Mouse (Mus musculus) cerebellum, adult 9-11 months (tissue): ENCODE measurements at regions not wholly inside any gene's neighbourhood (a gene's known extent, or its start where the extent isn't known, plus 50 kb on each side); places are given as distances from the start of the nearest gene placed in this dataset.

ENCODE experiments used
- DNase-seq: peaks from one replicate; pipeline ENCODE4 v3.0.0; 2022

- DNase-seq, result no peak
These were observed 321.8 kb downstream of the Rnd3 start for GRCm38 (mm10) chr2:50827097-50827496.

DNA sequence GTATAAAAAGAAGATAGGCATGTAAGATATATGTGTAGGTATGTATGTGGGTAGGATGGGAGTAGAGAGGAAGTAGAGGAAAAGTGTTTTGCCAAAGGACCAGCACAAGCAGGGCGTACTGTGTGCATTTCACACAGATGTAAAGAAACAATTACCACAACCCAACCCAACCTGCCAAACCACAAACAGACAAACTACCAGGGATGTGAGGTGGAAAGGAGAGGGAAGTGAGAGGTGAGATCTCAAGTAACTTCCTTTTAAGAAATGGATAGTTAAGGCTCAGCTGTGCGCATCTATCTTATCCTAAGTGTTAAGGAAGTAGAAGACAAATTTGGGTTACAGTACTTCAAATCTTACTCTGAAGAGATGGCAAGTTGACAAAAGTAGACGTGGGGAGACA, 322.4 kb downstream of the Rnd3 start:
- DNase-seq, result no peak

GRCm38 (mm10) chr2:50825626-50826025, 323.3 kb downstream of the Rnd3 start:
- no peak for DNase-seq

DNA sequence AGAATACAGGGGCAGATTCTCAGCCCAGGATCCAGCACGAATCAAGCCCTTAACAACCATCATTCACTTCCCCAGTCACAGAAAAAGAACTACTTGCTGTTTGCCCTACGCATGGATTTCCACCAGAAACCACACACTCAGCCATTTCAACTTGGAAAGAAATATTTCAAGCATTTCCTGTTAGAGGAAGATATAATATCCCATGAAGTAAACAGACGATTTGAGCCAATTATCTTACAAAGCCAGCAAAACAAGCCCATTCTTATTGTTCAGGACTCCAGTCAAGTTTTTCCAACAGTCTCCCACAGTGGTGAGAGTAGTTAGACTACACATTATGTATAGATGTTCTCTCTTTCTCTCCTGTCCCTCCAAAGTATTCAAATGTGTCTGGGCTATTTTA, 324.1 kb downstream of the Rnd3 start:
- DNase-seq, result no peak

DNA sequence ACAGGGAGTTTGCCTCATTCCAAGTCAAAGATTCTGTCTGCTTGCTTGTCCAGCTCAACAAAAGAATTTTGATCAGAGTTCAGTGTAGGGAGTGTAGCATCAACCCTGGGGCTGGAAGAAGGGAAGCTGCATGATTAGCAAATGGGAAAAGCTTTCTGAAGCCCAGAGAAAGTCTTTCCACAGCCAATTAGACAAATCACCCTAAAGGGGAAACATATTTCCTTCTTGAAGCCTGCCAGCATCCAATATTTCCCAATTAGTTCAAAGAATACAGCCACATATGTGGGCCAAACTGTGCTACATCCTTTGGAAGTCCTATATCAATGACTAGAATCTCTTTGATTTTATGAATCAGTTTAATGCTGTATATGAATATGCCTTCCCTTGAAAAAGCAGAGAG, 326.2 kb downstream of the Rnd3 start:
- no peak for DNase-seq

DNA sequence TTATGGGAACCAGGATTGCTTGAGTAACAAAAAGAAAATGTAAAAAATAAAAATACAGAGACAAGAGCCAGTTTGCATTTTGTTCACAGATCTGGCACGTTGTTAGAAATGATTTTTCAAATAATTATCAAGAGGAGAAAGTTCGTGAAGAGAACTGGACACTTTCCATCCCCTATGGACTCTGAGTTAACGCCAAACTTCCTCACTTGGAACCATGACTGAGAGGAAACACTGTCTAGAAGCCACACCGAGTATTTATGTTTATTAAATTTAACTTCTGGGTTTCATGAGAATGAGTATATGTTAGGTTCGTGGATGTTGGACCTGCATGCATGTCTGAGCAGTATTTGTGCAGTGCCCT, 329.6 kb downstream of the Rnd3 start:
- no peak for DNase-seq

- no peak for DNase-seq
These were observed 330.2 kb downstream of the Rnd3 start for GRCm38 (mm10) chr2:50818557-50819304.

DNA sequence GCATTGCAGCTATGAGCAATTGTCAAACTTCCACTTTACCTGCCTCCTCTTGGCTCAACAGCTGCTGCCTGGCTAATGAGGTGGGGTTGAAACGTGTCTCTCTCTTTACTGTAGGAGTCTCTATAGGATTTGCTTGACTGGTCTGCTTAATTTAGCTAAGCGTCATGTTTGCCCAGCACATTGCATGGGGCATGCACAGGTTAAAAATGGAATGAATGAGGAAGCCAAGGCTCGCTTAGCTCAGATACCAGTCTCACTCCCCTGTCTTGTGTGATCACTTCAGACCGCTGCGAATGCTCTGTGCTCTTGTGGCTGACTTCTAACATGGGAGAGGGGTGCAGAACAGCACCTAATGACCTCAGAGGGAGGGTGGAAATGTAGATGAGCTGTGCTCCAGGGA, 332.5 kb downstream of the Rnd3 start:
- DNase-seq, result no peak

- no peak for DNase-seq
These were observed 333.4 kb downstream of the Rnd3 start for GRCm38 (mm10) chr2:50815541-50815940.

DNA sequence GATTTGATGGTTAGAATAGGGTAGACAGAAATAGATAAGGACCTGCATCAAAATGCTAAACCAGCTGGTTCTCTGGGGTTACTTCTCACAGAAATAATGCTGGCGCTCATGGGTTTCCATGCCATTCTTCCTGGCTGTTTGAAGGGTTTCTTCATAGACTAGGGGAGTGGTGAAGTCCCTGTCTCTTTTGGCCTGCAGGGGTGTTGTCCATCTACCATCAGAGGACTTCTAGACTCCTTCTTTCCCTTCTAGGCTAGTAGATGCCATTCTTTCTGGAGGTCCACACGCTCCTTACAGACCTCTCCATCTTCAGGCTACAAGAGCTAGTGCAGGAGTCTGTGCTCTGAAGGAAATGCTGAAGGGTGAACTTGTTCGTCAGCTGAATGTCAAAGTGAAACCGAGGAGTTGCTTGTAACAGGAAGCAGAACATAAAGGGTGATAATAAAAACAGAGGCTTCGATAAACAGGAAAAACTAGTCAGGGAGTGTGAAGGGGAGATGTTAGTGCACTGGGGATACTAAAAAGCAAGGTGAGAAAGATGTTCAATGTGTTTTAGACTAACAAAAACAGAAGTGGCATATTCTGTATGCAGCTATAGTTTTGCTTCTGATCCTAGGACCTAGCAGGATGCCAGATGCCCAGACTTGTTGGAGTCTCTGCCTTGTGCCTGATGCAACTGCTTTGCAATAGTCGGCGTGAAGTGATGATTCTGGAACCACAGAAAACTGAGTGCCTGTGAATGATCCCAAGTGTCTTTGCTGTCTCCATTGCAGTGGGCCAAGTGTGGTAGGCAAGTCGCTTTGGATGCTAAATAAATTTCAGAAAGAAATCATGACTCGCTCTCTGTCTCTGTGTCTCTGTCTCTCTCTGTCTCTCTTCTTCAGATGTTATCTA, 335.1 kb downstream of the Rnd3 start:
- DNase-seq, result no peak

GRCm38 (mm10) chr2:50812296-50812695, 336.6 kb downstream of the Rnd3 start:
- DNase-seq, result no peak

DNA sequence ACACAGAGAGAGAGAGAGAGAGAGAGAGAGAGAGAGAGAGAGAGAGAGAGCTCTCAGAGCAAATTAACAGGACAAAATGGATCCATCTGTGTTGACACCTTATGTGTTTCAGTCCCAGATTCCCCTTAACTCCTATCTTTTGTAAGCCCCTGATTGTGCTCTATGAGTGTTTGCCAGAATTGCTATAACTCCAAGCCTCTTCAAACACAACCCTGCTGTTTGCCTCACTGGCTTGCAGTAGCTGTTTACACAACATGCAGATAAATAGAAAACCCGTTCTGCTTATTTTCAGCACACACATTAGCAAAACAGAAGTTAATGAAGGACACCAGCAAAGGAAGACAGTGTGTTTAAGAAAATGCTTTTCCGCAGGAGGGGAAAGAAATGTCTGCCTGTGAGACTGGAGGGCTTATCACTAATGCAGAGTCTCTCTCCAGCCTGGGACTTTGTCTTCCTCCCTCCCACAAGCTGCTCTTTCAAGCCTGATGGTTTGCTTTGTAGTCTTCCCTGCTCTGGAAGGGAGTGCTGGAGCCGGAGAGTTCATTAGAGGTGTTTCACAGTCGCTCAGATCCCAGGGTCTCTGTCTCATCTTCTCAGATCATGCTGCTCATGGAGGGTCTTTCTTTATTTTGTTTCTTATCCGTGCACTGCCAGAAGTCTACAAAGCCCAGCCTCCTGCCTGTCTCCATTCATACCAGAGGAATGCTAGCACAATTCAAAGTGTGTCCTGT, 338.4 kb downstream of the Rnd3 start:
- DNase-seq, result no peak

GRCm38 (mm10) chr2:50809823-50810222, 339.1 kb downstream of the Rnd3 start:
- no peak for DNase-seq

- no peak for DNase-seq
These were observed 341.6 kb downstream of the Rnd3 start for GRCm38 (mm10) chr2:50807162-50807960.

GRCm38 (mm10) chr2:50805645-50806044, 343.3 kb downstream of the Rnd3 start:
- DNase-seq, result no peak

- no peak for DNase-seq
These were observed 352.8 kb downstream of the Rnd3 start for GRCm38 (mm10) chr2:50796087-50796486.

DNA sequence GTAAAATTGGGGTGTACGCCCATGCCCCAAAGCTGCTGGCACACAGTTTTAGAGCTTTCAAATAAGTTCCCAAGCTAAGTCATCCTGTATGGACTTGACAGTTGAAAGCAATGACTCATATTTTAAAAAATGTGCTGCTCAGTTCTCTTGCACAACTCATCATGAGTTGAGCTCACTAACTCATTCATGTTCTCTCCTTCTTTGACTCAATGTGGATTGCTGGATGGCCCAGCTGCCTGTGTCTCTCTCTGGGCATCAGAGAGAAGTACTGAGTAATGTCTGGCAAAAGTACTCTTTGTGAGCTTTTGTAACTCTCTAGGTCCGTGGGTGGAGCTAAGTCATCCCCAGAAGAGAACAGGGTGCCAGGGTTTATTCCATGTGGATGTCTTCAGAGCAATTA, 355.3 kb downstream of the Rnd3 start:
- no peak for DNase-seq

DNA sequence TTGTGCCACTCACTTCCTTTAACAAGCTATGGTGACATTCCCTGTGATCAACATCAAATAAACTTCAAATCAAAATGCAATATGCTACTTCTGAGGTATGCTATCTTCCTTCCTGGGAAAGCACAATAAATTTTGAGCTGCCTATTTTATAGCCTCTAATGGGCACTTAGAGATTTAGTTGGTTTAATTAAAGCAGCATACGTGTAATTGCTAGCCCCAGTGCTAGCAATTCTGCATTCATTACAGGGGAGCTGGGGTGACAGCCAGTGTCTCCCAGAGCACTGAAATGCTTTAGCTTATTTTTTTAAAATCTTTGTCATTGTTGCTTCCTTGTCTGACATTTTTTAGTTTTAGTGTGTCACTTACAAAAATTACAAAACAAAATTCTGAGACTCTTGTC, 355.8 kb downstream of the Rnd3 start:
- no peak for DNase-seq

DNA sequence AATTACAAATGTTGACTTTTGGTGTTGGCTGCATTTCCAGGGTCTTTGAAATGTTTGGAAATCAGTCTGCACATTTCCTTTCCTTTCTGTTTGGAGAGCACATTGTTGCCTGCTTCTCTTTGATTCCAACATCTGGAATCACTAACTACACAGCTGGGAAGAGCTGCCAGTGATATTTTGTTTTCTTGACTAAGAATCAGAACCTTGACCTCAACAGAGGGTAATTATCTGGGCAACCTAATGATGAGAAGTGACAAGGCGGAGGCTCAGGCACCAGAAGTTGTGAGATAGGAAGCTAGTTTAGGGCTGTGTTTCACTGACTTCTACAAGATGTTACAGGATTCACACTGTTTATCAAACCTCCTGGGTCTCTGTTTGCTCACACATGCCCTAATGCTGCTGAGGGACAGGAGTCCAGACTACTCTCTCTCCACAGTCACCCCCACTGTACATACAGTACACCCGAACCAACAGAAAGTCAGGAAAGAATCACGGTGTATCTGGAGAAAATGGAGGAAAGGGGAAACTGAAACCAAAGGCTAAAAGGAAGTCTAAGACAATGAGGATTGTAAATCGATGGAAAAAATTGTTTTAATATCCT, 359.8 kb downstream of the Rnd3 start:
- no peak for DNase-seq

DNA sequence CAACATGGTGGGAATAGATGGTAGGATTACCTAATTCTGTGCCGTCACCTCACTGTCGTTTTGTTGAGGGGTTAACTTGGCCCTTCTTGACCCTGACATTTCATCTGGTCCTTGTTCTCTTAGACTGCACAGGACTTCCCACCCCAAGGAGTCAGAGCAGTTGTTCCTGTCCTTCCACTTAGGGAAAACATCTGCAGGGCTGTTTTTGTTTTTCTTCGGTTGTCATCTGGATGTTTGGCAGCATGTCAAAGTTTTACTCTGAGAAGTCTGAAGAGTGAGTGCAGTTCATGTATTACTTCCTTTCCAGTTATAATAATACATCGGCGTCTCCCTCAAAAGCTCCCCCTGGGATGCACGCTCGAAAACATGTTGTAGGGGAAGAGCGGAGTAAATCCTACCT, 376.8 kb downstream of the Rnd3 start:
- DNase-seq, result no peak

DNA sequence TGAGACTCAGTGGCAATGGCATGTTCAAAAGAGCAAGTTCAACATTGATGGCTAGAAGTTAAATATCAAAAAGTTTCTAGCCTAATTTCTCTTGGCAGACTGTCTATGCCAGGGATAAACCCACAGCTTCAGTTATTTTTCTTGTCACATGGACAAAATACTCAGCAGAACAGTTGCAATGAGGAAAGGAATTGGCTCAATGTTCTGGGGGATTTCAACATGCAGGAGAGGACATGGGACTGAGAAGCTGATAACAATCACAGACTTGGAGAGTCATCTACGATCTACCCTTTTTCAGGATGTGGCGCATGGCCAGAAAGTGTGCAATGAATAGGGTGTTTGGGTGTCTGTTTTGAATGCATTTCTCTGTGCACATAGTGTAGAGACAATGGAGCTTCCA, 389.9 kb downstream of the Rnd3 start:
- no peak for DNase-seq

- no peak for DNase-seq
These were observed 390.9 kb downstream of the Rnd3 start for GRCm38 (mm10) chr2:50757837-50758541.
